Mouse (Mus musculus): ENCODE measurements at regions not wholly inside any gene's neighbourhood (a gene's known extent, or its start where the extent isn't known, plus 50 kb on each side); places are given as distances from the start of the nearest gene placed in this dataset.

GRCm38 (mm10) chr4:140463296-140463695, 202.5 kb downstream of the Arhgef10l start:
- Histone ChIP-seq H3K9me3 (no peaks in the 10 kb centered on the region), H3K27me3 (no peaks in the 10 kb centered on the region), H3K9ac (no peak overlapping the region), H3K36me3 (no peaks in the 10 kb centered on the region), H3K4me1 (replicated peaks) (peaks cover 28% of the 10 kb centered on the region), H3K27ac (replicated peaks) (no peak overlapping the region), H3K4me2 (no peak overlapping the region), H3K4me3 (no peak overlapping the region)
- no peak for ATAC-seq (ENCODE audit: low FRiP score, low read depth)
- 23% methylated on average over 7 of the region's 7 CpGs for WGBS

GRCm38 (mm10) chr4:140461317-140461716, 204.5 kb downstream of the Arhgef10l start:
- Histone ChIP-seq H3K4me3 (no peak overlapping the region), H3K4me1 (replicated peaks) (peaks cover 20% of the 10 kb centered on the region), H3K9me3 (no peaks in the 10 kb centered on the region), H3K9ac (no peak overlapping the region), H3K27ac (replicated peaks) (no peak overlapping the region), H3K4me2 (no peak overlapping the region), H3K27me3 (no peaks in the 10 kb centered on the region), H3K36me3 (no peaks in the 10 kb centered on the region)
- no peak for ATAC-seq (ENCODE audit: low FRiP score, low read depth)
- WGBS: 64% methylated on average over 16 of the region's 16 CpGs

GRCm38 (mm10) chr4:140449062-140449461, 202.5 kb upstream of the Igsf21 start:
- no peak overlapping the region for H3K4me2 ChIP-seq
- H3K36me3 ChIP-seq: no peaks in the 10 kb centered on the region
- no peaks in the 10 kb centered on the region for H3K27me3 ChIP-seq
- ATAC-seq (ENCODE audit: low FRiP score, low read depth): no peak
- no peak overlapping the region for H3K4me3 ChIP-seq
- no peak overlapping the region for H3K9ac ChIP-seq
- no peak overlapping the region for H3K27ac ChIP-seq (replicated peaks)
- 88% methylated on average over 10 of the region's 10 CpGs for WGBS
- no peaks in the 10 kb centered on the region for H3K9me3 ChIP-seq
- H3K4me1 ChIP-seq (replicated peaks): peaks cover 14% of the 10 kb centered on the region

- no peak for ATAC-seq (ENCODE audit: low FRiP score, low read depth)
- H3K4me3 ChIP-seq: no peak overlapping the region
- WGBS: 90% methylated on average over 6 of the region's 6 CpGs
Observed at GRCm38 (mm10) chr4:140446455-140446854, 199.9 kb upstream of the Igsf21 start.

GRCm38 (mm10) chr4:140445931-140446330, 199.3 kb upstream of the Igsf21 start:
- Histone ChIP-seq H3K36me3 (no peaks in the 10 kb centered on the region), H3K9ac (no peak overlapping the region), H3K4me3 (no peak overlapping the region), H3K27ac (replicated peaks) (no peak overlapping the region), H3K27me3 (no peaks in the 10 kb centered on the region), H3K4me2 (no peak overlapping the region), H3K4me1 (replicated peaks) (no peaks in the 10 kb centered on the region), H3K9me3 (no peaks in the 10 kb centered on the region)
- no peak for ATAC-seq (ENCODE audit: low FRiP score, low read depth)
- 87% methylated on average over 5 of the region's 5 CpGs for WGBS

More at GRCm38 (mm10) chr4:140446455-140446854, 199.9 kb upstream of the Igsf21 start:
- H3K36me3 ChIP-seq: no peaks in the 10 kb centered on the region
- no peaks in the 10 kb centered on the region for H3K9me3 ChIP-seq
- H3K27me3 ChIP-seq: no peaks in the 10 kb centered on the region
- H3K4me2 ChIP-seq: no peak overlapping the region
- H3K27ac ChIP-seq (replicated peaks): no peak overlapping the region
- no peak overlapping the region for H3K9ac ChIP-seq
- H3K4me1 ChIP-seq (replicated peaks): no peaks in the 10 kb centered on the region

GRCm38 (mm10) chr4:140443221-140443620, 196.6 kb upstream of the Igsf21 start:
- Histone ChIP-seq H3K4me3 (no peak overlapping the region), H3K27ac (replicated peaks) (no peak overlapping the region), H3K27me3 (no peaks in the 10 kb centered on the region), H3K36me3 (no peaks in the 10 kb centered on the region), H3K4me1 (replicated peaks) (no peaks in the 10 kb centered on the region), H3K4me2 (no peak overlapping the region), H3K9me3 (no peaks in the 10 kb centered on the region), H3K9ac (no peak overlapping the region)
- 68% methylated on average over 6 of the region's 6 CpGs for WGBS
- no peak for ATAC-seq (ENCODE audit: low FRiP score, low read depth)

- no peak overlapping the region for H3K9ac ChIP-seq
- H3K27ac ChIP-seq (replicated peaks): no peak overlapping the region
- H3K9me3 ChIP-seq: no peaks in the 10 kb centered on the region
- H3K4me1 ChIP-seq (replicated peaks): no peaks in the 10 kb centered on the region
- no peak overlapping the region for H3K4me2 ChIP-seq
- WGBS: 59% methylated on average over 8 of the region's 8 CpGs
- ATAC-seq (ENCODE audit: low FRiP score, low read depth): no peak
- H3K27me3 ChIP-seq: no peaks in the 10 kb centered on the region
- no peak overlapping the region for H3K4me3 ChIP-seq
- H3K36me3 ChIP-seq: no peaks in the 10 kb centered on the region
Observed at GRCm38 (mm10) chr4:140441805-140442204, 195.2 kb upstream of the Igsf21 start.

- H3K4me1 ChIP-seq (replicated peaks): no peaks in the 10 kb centered on the region; the same call in 1 of the 2 replicates
- 34% methylated on average over 3 of the region's 3 CpGs for WGBS
- no peak overlapping the region for H3K4me3 ChIP-seq
- no peak overlapping the region for H3K27ac ChIP-seq (replicated peaks)
- H3K27me3 ChIP-seq: no peaks in the 10 kb centered on the region
- ATAC-seq (ENCODE audit: low FRiP score, low read depth): no peak
- H3K36me3 ChIP-seq: no peaks in the 10 kb centered on the region
- H3K9ac ChIP-seq: no peak overlapping the region
- H3K9me3 ChIP-seq: no peaks in the 10 kb centered on the region
- no peak overlapping the region for H3K4me2 ChIP-seq
Observed at GRCm38 (mm10) chr4:140439856-140440255, 193.3 kb upstream of the Igsf21 start.

- WGBS: 66% methylated on average over 3 of the region's 3 CpGs
- no peak overlapping the region for H3K4me3 ChIP-seq
- no peaks in the 10 kb centered on the region for H3K9me3 ChIP-seq
- H3K36me3 ChIP-seq: no peaks in the 10 kb centered on the region
- H3K27ac ChIP-seq (replicated peaks): no peak overlapping the region
- peaks cover 6% of the 10 kb centered on the region; the same call in 1 of the 2 replicates for H3K4me1 ChIP-seq (replicated peaks)
- no peak for ATAC-seq (ENCODE audit: low FRiP score, low read depth)
- no peak overlapping the region for H3K9ac ChIP-seq
- no peak overlapping the region for H3K4me2 ChIP-seq
- no peaks in the 10 kb centered on the region; the same call in 1 of the 2 replicates for H3K27me3 ChIP-seq
Observed at GRCm38 (mm10) chr4:140436030-140436429, 189.4 kb upstream of the Igsf21 start.

GRCm38 (mm10) chr4:140433744-140434542, 187.4 kb upstream of the Igsf21 start:
- ATAC-seq (ENCODE audit: low FRiP score, low read depth): no peak
- peaks cover 6% of the 10 kb centered on the region; the same call in 1 of the 2 replicates for H3K4me1 ChIP-seq (replicated peaks)
- no peak overlapping the region for H3K4me2 ChIP-seq
- H3K27ac ChIP-seq (replicated peaks): no peak overlapping the region
- no peaks in the 10 kb centered on the region for H3K36me3 ChIP-seq
- H3K4me3 ChIP-seq: no peak overlapping the region
- no peak overlapping the region for H3K9ac ChIP-seq
- 56% methylated on average over 11 of the region's 11 CpGs for WGBS
- no peaks in the 10 kb centered on the region; the same call in 1 of the 2 replicates for H3K27me3 ChIP-seq
- H3K9me3 ChIP-seq: no peaks in the 10 kb centered on the region

GRCm38 (mm10) chr4:140432101-140432500, 185.5 kb upstream of the Igsf21 start:
- Histone ChIP-seq H3K4me2 (no peak overlapping the region), H3K4me1 (replicated peaks) (peaks cover 6% of the 10 kb centered on the region; the same call in 1 of the 2 replicates), H3K27me3 (no peaks in the 10 kb centered on the region; the same call in 1 of the 2 replicates), H3K9ac (no peak overlapping the region), H3K9me3 (no peaks in the 10 kb centered on the region), H3K36me3 (no peaks in the 10 kb centered on the region), H3K27ac (replicated peaks) (no peak overlapping the region), H3K4me3 (no peak overlapping the region)
- no peak for ATAC-seq (ENCODE audit: low FRiP score, low read depth)
- WGBS: 89% methylated on average over 7 of the region's 7 CpGs

GRCm38 (mm10) chr4:140427039-140427438, 180.5 kb upstream of the Igsf21 start:
- no peak overlapping the region for H3K4me3 ChIP-seq
- 79% methylated on average over 3 of the region's 3 CpGs for WGBS
- no peak for ATAC-seq (ENCODE audit: low FRiP score, low read depth)
- no peaks in the 10 kb centered on the region for H3K36me3 ChIP-seq
- H3K27ac ChIP-seq (replicated peaks): no peak overlapping the region
- no peaks in the 10 kb centered on the region for H3K27me3 ChIP-seq
- H3K4me2 ChIP-seq: no peak overlapping the region
- H3K4me1 ChIP-seq (replicated peaks): no peaks in the 10 kb centered on the region; the same call in 1 of the 2 replicates
- H3K9ac ChIP-seq: no peak overlapping the region
- no peaks in the 10 kb centered on the region for H3K9me3 ChIP-seq
